Mouse (Mus musculus) heart, postnatal 0 days (tissue): ENCODE results near the gene Hmgb2.
"Not testable (repeated sequence)": the region's sequence is repeated elsewhere in the genome, so short reads cannot be mapped to it uniquely, and the experiment has no call there.

ENCODE experiments used
- CTCF ChIP-seq: IDR thresholded peaks from 2 replicates; pipeline ENCODE4 v1.5.1; 2016; ENCODE audit warnings: antibody characterized with exemption, control low read depth, low read depth
- EP300 ChIP-seq: IDR thresholded peaks from 2 replicates; pipeline ENCODE4 v1.6.1; 2016; ENCODE audit warnings: antibody characterized with exemption, low read depth

- not testable (repeated sequence) for TF ChIP-seq CTCF, EP300
Observed at GRCm38 (mm10) chr8:57505500-57505899, 6.2 kb upstream of the Hmgb2 start.
